Mouse (Mus musculus): ENCODE measurements around the gene Slc41a3. TPM values are rescaled to one million over a fixed set of nuclear protein-coding genes. Genes with fewer than 3 reads are reported as not detected.

The Slc41a3 gene
- polyA plus RNA-seq, 1 experiment from 2014 or later = 7.3 TPM

DNA sequence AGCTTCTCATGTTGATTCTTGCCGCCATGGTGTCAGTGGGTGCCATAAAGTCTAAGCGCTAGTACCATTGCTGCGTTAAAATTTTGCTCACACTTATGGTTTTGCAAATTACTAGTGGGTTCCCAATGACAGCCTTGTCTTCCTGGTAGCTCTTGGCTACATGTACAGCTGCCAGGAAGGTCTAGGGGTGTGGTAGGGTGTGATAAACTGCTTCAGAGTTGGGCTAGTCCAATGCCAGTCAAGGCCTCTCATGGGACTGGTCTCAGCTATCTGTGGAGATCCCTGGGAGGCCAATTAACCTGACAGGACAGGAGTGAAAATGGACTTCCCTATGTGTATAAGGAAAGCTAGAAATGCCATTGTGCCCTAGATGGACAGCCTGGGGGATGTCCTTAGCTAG lies 2.2 kb upstream of the Slc41a3 start:
- Histone ChIP-seq H3K36me3 (ENCODE audit: control insufficient read depth, insufficient read depth, low read length) (no peaks in the 10 kb centered on the region), H3K27ac (ENCODE audit: low read length) (no peak overlapping the region), H3K9ac (replicated peaks; ENCODE audit: low read depth, low read length) (no peak overlapping the region), H3K9me3 (ENCODE audit: control insufficient read depth, low read depth, low read length) (no peaks in the 10 kb centered on the region), H3K4me3 (ENCODE audit: low read depth, low read length) (no peak overlapping the region), H3K4me1 (ENCODE audit: control insufficient read depth, insufficient read depth, low read length) (0 out of 2 replicates have a peak, but pooled peaks cover 2% of the 10 kb centered on the region), H3K4me2 (replicated peaks; ENCODE audit: low read depth, low read length) (no peak overlapping the region), H3K27me3 (ENCODE audit: control insufficient read depth, insufficient read depth, low read length) (no peaks in the 10 kb centered on the region)
- ATAC-seq (ENCODE audit: insufficient number of reproducible peaks, insufficient read depth, low FRiP score, low read depth) = no peak
- WGBS = 95% methylated on average over 3 of the region's 3 CpGs

- Histone ChIP-seq H3K9me3 (ENCODE audit: control insufficient read depth, low read depth, low read length) (no peaks in the 10 kb centered on the region), H3K36me3 (ENCODE audit: control insufficient read depth, insufficient read depth, low read length) (no peaks in the 10 kb centered on the region), H3K4me3 (ENCODE audit: low read depth, low read length) (no peak overlapping the region), H3K27ac (ENCODE audit: low read length) (no peak overlapping the region), H3K9ac (replicated peaks; ENCODE audit: low read depth, low read length) (no peak overlapping the region), H3K4me2 (replicated peaks; ENCODE audit: low read depth, low read length) (no peak overlapping the region), H3K4me1 (ENCODE audit: control insufficient read depth, insufficient read depth, low read length) (0 out of 2 replicates have a peak, but pooled peaks cover 2% of the 10 kb centered on the region), H3K27me3 (ENCODE audit: control insufficient read depth, insufficient read depth, low read length) (no peaks in the 10 kb centered on the region)
- WGBS = 69% methylated on average over 7 of the region's 7 CpGs
- no peak for ATAC-seq (ENCODE audit: insufficient number of reproducible peaks, insufficient read depth, low FRiP score, low read depth)
Observed at GRCm38 (mm10) chr6:90603126-90603525, 1.4 kb upstream of the Slc41a3 start.

DNA sequence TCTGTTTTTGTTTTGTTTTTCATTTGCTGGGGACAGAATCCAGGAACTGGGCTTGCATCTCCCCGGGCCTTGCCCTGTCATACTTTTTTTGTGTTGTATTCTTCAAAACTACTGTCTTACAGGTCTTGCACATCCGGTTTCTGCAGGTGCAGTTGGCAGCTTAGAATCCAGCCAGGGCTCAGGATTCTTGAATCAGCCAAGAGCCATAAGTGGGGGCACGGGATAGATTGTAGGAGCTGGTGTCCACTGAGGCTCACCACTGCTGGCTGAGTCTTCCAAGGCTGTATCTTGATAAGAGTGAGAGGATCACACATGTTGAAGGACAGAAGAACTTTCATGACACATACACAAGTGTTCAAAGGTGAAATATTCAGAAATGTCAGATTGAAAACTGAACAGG lies 395 bp upstream of the Slc41a3 start:
- Histone ChIP-seq H3K27ac (ENCODE audit: low read length) (no peak overlapping the region), H3K4me1 (ENCODE audit: control insufficient read depth, insufficient read depth, low read length) (0 out of 2 replicates have a peak, but pooled peaks cover 2% of the 10 kb centered on the region)
- 57% methylated on average over 3 of the region's 3 CpGs for WGBS

DNA sequence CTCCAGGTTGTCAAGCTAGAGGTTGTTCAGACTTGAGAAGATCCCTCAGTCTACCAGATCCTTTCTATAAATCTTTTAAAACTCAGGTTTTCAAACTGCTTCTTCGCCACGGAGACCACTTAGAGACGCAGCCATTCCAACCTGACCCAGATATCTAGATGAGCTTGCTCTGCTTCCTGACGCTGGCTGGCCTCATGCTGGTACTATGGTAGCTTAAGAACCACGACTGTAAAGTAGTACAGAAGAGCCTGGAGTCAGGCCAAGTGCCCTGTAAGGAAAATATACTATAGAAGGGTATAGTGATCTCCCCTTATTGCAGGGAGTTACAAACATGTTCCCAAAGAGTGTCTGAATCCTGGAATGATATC lies 757 bp downstream of the Slc41a3 start:
- H3K36me3 ChIP-seq (ENCODE audit: control insufficient read depth, insufficient read depth, low read length) = no peaks in the 10 kb centered on the region
- H3K4me1 ChIP-seq (ENCODE audit: control insufficient read depth, insufficient read depth, low read length) = 0 out of 2 replicates have a peak, but pooled peaks cover 2% of the 10 kb centered on the region
- peak overlapping the region; percentile 82 for H3K4me2 ChIP-seq (replicated peaks; ENCODE audit: low read depth, low read length)
- 15% methylated on average over 5 of the region's 5 CpGs for WGBS
- no peaks in the 10 kb centered on the region for H3K27me3 ChIP-seq (ENCODE audit: control insufficient read depth, insufficient read depth, low read length)
- H3K27ac ChIP-seq (ENCODE audit: low read length) = no peak overlapping the region
- ATAC-seq (ENCODE audit: insufficient number of reproducible peaks, insufficient read depth, low FRiP score, low read depth) = no peak
- peak overlapping the region; percentile 19; the same call in 1 of the 2 replicates for H3K9ac ChIP-seq (replicated peaks; ENCODE audit: low read depth, low read length)
- H3K4me3 ChIP-seq (ENCODE audit: low read depth, low read length) = peak overlapping the region; percentile 53
- no peaks in the 10 kb centered on the region for H3K9me3 ChIP-seq (ENCODE audit: control insufficient read depth, low read depth, low read length)

More for the DNA sequence above, 395 bp upstream of the Slc41a3 start:
- no peak overlapping the region for H3K9ac ChIP-seq (replicated peaks; ENCODE audit: low read depth, low read length)
- peak overlapping the region; percentile 53; the same call in 1 of the 2 replicates for H3K4me3 ChIP-seq (ENCODE audit: low read depth, low read length)
- no peaks in the 10 kb centered on the region for H3K27me3 ChIP-seq (ENCODE audit: control insufficient read depth, insufficient read depth, low read length)
- H3K4me2 ChIP-seq (replicated peaks; ENCODE audit: low read depth, low read length) = peak overlapping the region; percentile 82; the same call in 1 of the 2 replicates
- no peaks in the 10 kb centered on the region for H3K9me3 ChIP-seq (ENCODE audit: control insufficient read depth, low read depth, low read length)
- H3K36me3 ChIP-seq (ENCODE audit: control insufficient read depth, insufficient read depth, low read length) = no peaks in the 10 kb centered on the region
- ATAC-seq (ENCODE audit: insufficient number of reproducible peaks, insufficient read depth, low FRiP score, low read depth) = no peak

GRCm38 (mm10) chr6:90606538-90606937 lies 2.0 kb downstream of the Slc41a3 start:
- 25% methylated on average over 7 of the region's 7 CpGs for WGBS
- Histone ChIP-seq H3K4me1 (ENCODE audit: control insufficient read depth, insufficient read depth, low read length) (0 out of 2 replicates have a peak, but pooled peaks cover 2% of the 10 kb centered on the region), H3K9ac (replicated peaks; ENCODE audit: low read depth, low read length) (no peak overlapping the region), H3K9me3 (ENCODE audit: control insufficient read depth, low read depth, low read length) (no peaks in the 10 kb centered on the region), H3K4me3 (ENCODE audit: low read depth, low read length) (no peak overlapping the region), H3K36me3 (ENCODE audit: control insufficient read depth, insufficient read depth, low read length) (no peaks in the 10 kb centered on the region), H3K27me3 (ENCODE audit: control insufficient read depth, insufficient read depth, low read length) (no peaks in the 10 kb centered on the region), H3K27ac (ENCODE audit: low read length) (no peak overlapping the region), H3K4me2 (replicated peaks; ENCODE audit: low read depth, low read length) (no peak overlapping the region)
- no peak for ATAC-seq (ENCODE audit: insufficient number of reproducible peaks, insufficient read depth, low FRiP score, low read depth)

GRCm38 (mm10) chr6:90607196-90607595 lies 2.7 kb downstream of the Slc41a3 start:
- Histone ChIP-seq H3K4me1 (ENCODE audit: control insufficient read depth, insufficient read depth, low read length) (0 out of 2 replicates have a peak, but pooled peaks cover 2% of the 10 kb centered on the region), H3K4me3 (ENCODE audit: low read depth, low read length) (no peak overlapping the region), H3K36me3 (ENCODE audit: control insufficient read depth, insufficient read depth, low read length) (no peaks in the 10 kb centered on the region), H3K27ac (ENCODE audit: low read length) (no peak overlapping the region), H3K9ac (replicated peaks; ENCODE audit: low read depth, low read length) (no peak overlapping the region), H3K4me2 (replicated peaks; ENCODE audit: low read depth, low read length) (no peak overlapping the region), H3K27me3 (ENCODE audit: control insufficient read depth, insufficient read depth, low read length) (no peaks in the 10 kb centered on the region), H3K9me3 (ENCODE audit: control insufficient read depth, low read depth, low read length) (no peaks in the 10 kb centered on the region)
- no peak for ATAC-seq (ENCODE audit: insufficient number of reproducible peaks, insufficient read depth, low FRiP score, low read depth)
- WGBS = 14% methylated on average over 5 of the region's 5 CpGs

- Histone ChIP-seq H3K4me3 (ENCODE audit: low read depth, low read length) (no peak overlapping the region), H3K36me3 (ENCODE audit: control insufficient read depth, insufficient read depth, low read length) (no peaks in the 10 kb centered on the region), H3K9ac (replicated peaks; ENCODE audit: low read depth, low read length) (no peak overlapping the region), H3K9me3 (ENCODE audit: control insufficient read depth, low read depth, low read length) (no peaks in the 10 kb centered on the region), H3K27ac (ENCODE audit: low read length) (no peak overlapping the region), H3K4me1 (ENCODE audit: control insufficient read depth, insufficient read depth, low read length) (0 out of 2 replicates have a peak, but pooled peaks cover 2% of the 10 kb centered on the region), H3K27me3 (ENCODE audit: control insufficient read depth, insufficient read depth, low read length) (no peaks in the 10 kb centered on the region), H3K4me2 (replicated peaks; ENCODE audit: low read depth, low read length) (no peak overlapping the region)
- 58% methylated on average over 6 of the region's 6 CpGs for WGBS
- ATAC-seq (ENCODE audit: insufficient number of reproducible peaks, insufficient read depth, low FRiP score, low read depth) = peak; percentile 15; the same call in 1 of the 2 replicates
Observed at GRCm38 (mm10) chr6:90608186-90608585, 3.7 kb downstream of the Slc41a3 start.

DNA sequence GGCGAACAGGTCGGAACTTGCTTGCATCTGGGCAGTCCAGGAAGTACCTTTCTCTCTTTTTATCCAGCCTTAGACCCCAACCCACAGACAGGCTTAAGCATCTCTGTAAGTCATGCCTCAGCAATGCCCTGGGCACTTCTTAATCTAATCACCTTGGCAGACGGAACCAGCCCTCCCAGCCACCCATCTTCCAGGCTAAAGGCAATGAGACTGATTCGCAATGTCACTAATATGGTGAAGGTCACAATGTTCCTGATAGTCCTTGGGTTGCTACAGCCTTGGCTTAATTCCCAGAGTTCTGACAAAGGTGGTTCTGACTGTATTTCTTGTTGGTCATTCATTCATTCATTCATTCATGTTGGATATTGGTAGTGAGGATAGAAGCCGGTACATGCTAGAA lies 5.7 kb downstream of the Slc41a3 start:
- Histone ChIP-seq H3K4me3 (ENCODE audit: low read depth, low read length) (no peak overlapping the region), H3K9ac (replicated peaks; ENCODE audit: low read depth, low read length) (no peak overlapping the region), H3K27ac (ENCODE audit: low read length) (no peak overlapping the region), H3K4me2 (replicated peaks; ENCODE audit: low read depth, low read length) (no peak overlapping the region), H3K27me3 (ENCODE audit: control insufficient read depth, insufficient read depth, low read length) (no peaks in the 10 kb centered on the region), H3K36me3 (ENCODE audit: control insufficient read depth, insufficient read depth, low read length) (no peaks in the 10 kb centered on the region), H3K9me3 (ENCODE audit: control insufficient read depth, low read depth, low read length) (no peaks in the 10 kb centered on the region), H3K4me1 (ENCODE audit: control insufficient read depth, insufficient read depth, low read length) (0 out of 2 replicates have a peak, but pooled peaks cover 2% of the 10 kb centered on the region)
- WGBS = 90% methylated on average over 5 of the region's 5 CpGs
- no peak for ATAC-seq (ENCODE audit: insufficient number of reproducible peaks, insufficient read depth, low FRiP score, low read depth)

DNA sequence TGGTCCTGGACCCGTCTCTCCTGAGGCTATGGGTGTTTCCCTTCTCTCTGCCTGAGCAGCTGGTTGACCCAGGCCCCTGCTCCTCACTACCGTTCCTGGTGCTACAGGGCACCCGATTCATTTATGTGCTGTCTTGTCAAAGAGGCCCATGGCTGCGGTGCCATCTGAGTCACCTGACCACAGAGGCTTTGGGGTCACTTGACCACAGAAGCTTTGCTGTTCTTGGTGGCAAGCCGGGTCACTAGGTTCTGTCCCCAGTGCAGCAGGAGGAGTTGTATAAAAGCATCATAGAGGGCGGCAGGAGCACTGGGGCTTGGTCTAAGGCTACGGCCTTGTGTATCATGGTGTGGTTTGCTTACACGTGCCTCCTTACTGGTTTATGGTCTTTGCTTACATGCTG lies 8.8 kb downstream of the Slc41a3 start:
- Histone ChIP-seq H3K9ac (replicated peaks; ENCODE audit: low read depth, low read length) (no peak overlapping the region), H3K27me3 (ENCODE audit: control insufficient read depth, insufficient read depth, low read length) (no peaks in the 10 kb centered on the region), H3K4me3 (ENCODE audit: low read depth, low read length) (no peak overlapping the region), H3K4me2 (replicated peaks; ENCODE audit: low read depth, low read length) (no peak overlapping the region), H3K4me1 (ENCODE audit: control insufficient read depth, insufficient read depth, low read length) (no peaks in the 10 kb centered on the region), H3K27ac (ENCODE audit: low read length) (no peak overlapping the region), H3K9me3 (ENCODE audit: control insufficient read depth, low read depth, low read length) (no peaks in the 10 kb centered on the region), H3K36me3 (ENCODE audit: control insufficient read depth, insufficient read depth, low read length) (no peaks in the 10 kb centered on the region)
- ATAC-seq (ENCODE audit: insufficient number of reproducible peaks, insufficient read depth, low FRiP score, low read depth) = no peak
- WGBS = 79% methylated on average over 8 of the region's 8 CpGs
